Mouse (Mus musculus): Measurements from ENCODE around the gene Smgc.

GRCm38 (mm10) chr15:91835319-91835718 lies 2.7 kb upstream of the Smgc start:
- TF ChIP-seq POLR2A (IDR thresholded peaks at IDR 0.05; ENCODE audit: extremely low read depth, insufficient read depth, low read length), result no peak
- no peak for TF ChIP-seq CTCF (IDR thresholded peaks at IDR 0.05; ENCODE audit: extremely low read depth, insufficient read depth, low read length)
